Mouse (Mus musculus): ENCODE data around the gene Hba-a2. TPM values are rescaled to one million over a fixed set of nuclear protein-coding genes. Genes with fewer than 3 reads are reported as not detected.
"Not testable (repeated sequence)": the region's sequence is repeated elsewhere in the genome, so short reads cannot be mapped to it uniquely, and the experiment has no call there.

The Hba-a2 gene
- total RNA-seq, 2 experiments from 2014 or later, result 211 to 422 TPM

- DNase-seq (ENCODE audit: low spot score in 2 of 2), result no peak
Measured at GRCm38 (mm10) chr11:32281416-32282144, 14.7 kb upstream of the Hba-a2 start.

- not testable (repeated sequence) for DNase-seq (ENCODE audit: low spot score in 2 of 2)
Measured at GRCm38 (mm10) chr11:32283091-32283777, 13.1 kb upstream of the Hba-a2 start, which contains the start of gene Hba-a1. TSS of gene Hba-a1 (plus strand) at chr11:32283511.

GRCm38 (mm10) chr11:32284582-32284981 is 11.7 kb upstream of the Hba-a2 start:
- DNase-seq (ENCODE audit: low spot score in 2 of 2), result not testable (repeated sequence)

- DNase-seq (ENCODE audit: low spot score in 2 of 2), result no peak
Measured at GRCm38 (mm10) chr11:32285031-32285775, 11.1 kb upstream of the Hba-a2 start.

- not testable (repeated sequence) for DNase-seq (ENCODE audit: low spot score in 2 of 2)
Measured at GRCm38 (mm10) chr11:32285887-32286286, 10.4 kb upstream of the Hba-a2 start.

- peak; percentile 54 to 79 for DNase-seq (ENCODE audit: low spot score in 2 of 2)
Measured at GRCm38 (mm10) chr11:32286695-32287492, 9.4 kb upstream of the Hba-a2 start, which contains the start of gene Hbq1b. TSS of gene Hbq1b (plus strand) at chr11:32286965.

- DNase-seq (ENCODE audit: low spot score in 2 of 2), result no peak
Measured at GRCm38 (mm10) chr11:32287493-32287825, 8.8 kb upstream of the Hba-a2 start.

- not testable (repeated sequence) for DNase-seq (ENCODE audit: low spot score in 2 of 2)
Measured at GRCm38 (mm10) chr11:32292819-32293218, 3.5 kb upstream of the Hba-a2 start.

- not testable (repeated sequence) for DNase-seq (ENCODE audit: low spot score in 2 of 2)
Measured at GRCm38 (mm10) chr11:32293479-32293878, 2.8 kb upstream of the Hba-a2 start.

- not testable (repeated sequence) for DNase-seq (ENCODE audit: low spot score in 2 of 2)
Measured at GRCm38 (mm10) chr11:32297417-32297816, 1.1 kb downstream of the Hba-a2 start.

GRCm38 (mm10) chr11:32297866-32298531 is 1.7 kb downstream of the Hba-a2 start:
- DNase-seq (ENCODE audit: low spot score in 2 of 2), result no peak

- no peak for DNase-seq (ENCODE audit: low spot score in 2 of 2)
Measured at GRCm38 (mm10) chr11:32298532-32298918, 2.2 kb downstream of the Hba-a2 start.

GRCm38 (mm10) chr11:32299865-32300264 is 3.6 kb downstream of the Hba-a2 start, which contains the start of gene Hbq1a:
TSS of gene Hbq1a (plus strand) at chr11:32300069.
- DNase-seq (ENCODE audit: low spot score in 2 of 2), result peak in 1 of 2 experiments; percentile 54

- no peak for DNase-seq (ENCODE audit: low spot score in 2 of 2)
Measured at GRCm38 (mm10) chr11:32300279-32301267, 4.3 kb downstream of the Hba-a2 start.

GRCm38 (mm10) chr11:32301506-32301905 is 5.2 kb downstream of the Hba-a2 start:
- DNase-seq (ENCODE audit: low spot score in 2 of 2), result no peak

GRCm38 (mm10) chr11:32302824-32303419 is 6.6 kb downstream of the Hba-a2 start:
- DNase-seq (ENCODE audit: low spot score in 2 of 2), result no peak

- DNase-seq (ENCODE audit: low spot score in 2 of 2), result no peak
Measured at GRCm38 (mm10) chr11:32303455-32303854, 7.2 kb downstream of the Hba-a2 start.

GRCm38 (mm10) chr11:32307006-32307405 is 10.7 kb downstream of the Hba-a2 start:
- no peak for DNase-seq (ENCODE audit: low spot score in 2 of 2)

- DNase-seq (ENCODE audit: low spot score in 2 of 2), result no peak
Measured at GRCm38 (mm10) chr11:32309446-32309845, 13.2 kb downstream of the Hba-a2 start.

All from gastrocnemius, postnatal 4 days (tissue).